Mouse (Mus musculus) CH12.LX (cell line): ENCODE measurements at regions not wholly inside any gene's neighbourhood (a gene's known extent, or its start where the extent isn't known, plus 50 kb on each side); places are given as distances from the start of the nearest gene placed in this dataset.

ENCODE experiments used
- CTCF ChIP-seq, 2 experiments: IDR thresholded peaks in 1 of 2; conservative IDR thresholded peaks in 1 of 2; 2 replicates each; pipeline ENCODE4 v1.5.1; 2011 to 2012; ENCODE audit warnings: low read depth in 2 of 2, low read length in 2 of 2, improper control_type of control experiment in 1 of 2, inconsistent platforms in 1 of 2, mild to moderate bottlenecking in 1 of 2, moderate library complexity in 1 of 2
- E2F4 ChIP-seq: IDR thresholded peaks from 2 replicates; pipeline ENCODE4 v1.6.1; 2011; ENCODE audit warnings: low read depth, low read length, improper control_type of control experiment; ENCODE audit not compliant: insufficient replicate concordance
- EP300 ChIP-seq: IDR thresholded peaks from 2 replicates; pipeline ENCODE4 v1.6.1; 2011; ENCODE audit warnings: low read length, improper control_type of control experiment
- POLR2A ChIP-seq: IDR thresholded peaks from 2 replicates; pipeline ENCODE4 v1.6.1; 2011; ENCODE audit warnings: low read depth, mild to moderate bottlenecking, improper control_type of control experiment, low read length
- ZMIZ1 ChIP-seq: IDR thresholded peaks from 2 replicates; pipeline ENCODE4 v1.6.1; 2012; ENCODE audit warnings: low read depth, mild to moderate bottlenecking, inconsistent platforms, low read length, improper control_type of control experiment

GRCm38 (mm10) chr7:36133658-36134143, 330.9 kb upstream of the Zfp507 start:
- TF ChIP-seq CTCF (conservative IDR thresholded peaks at IDR 0.05 in 1 of 2, IDR thresholded peaks at IDR 0.05 in 1 of 2; ENCODE audit: low read depth in 2 of 2, low read length in 2 of 2) (no peak), EP300 (no peak), POLR2A (no peak), E2F4 (no peak), ZMIZ1 (no peak)
